Mouse (Mus musculus) macrophage (primary cell): Measurements from ENCODE around the gene Rgs3. TPM values are rescaled to one million over a fixed set of nuclear protein-coding genes. Genes with fewer than 3 reads are reported as not detected.

Experiments
- H3K27ac ChIP-seq: fragments of 350-480 bp; formaldehyde crosslinking; 2 replicates; pipeline ENCODE4 v1.9.0; 2021
- H3K36me3 ChIP-seq: fragments of 350-480 bp; formaldehyde crosslinking; 2 replicates; pipeline ENCODE4 v1.9.0; 2021; ENCODE audit errors: inconsistent target
- H3K4me3 ChIP-seq: fragments of 350-480 bp; formaldehyde crosslinking; 2 replicates; pipeline ENCODE4 v1.9.0; 2021; ENCODE audit errors: inconsistent target
- H3K79me2 ChIP-seq: fragments of 350-480 bp; formaldehyde crosslinking; 2 replicates; pipeline ENCODE4 v1.9.0; 2021; ENCODE audit errors: inconsistent target
- WGBS: methylation state at CpG from one replicate; pipeline ENCODE4 v1.1.7; 2026; ENCODE audit warnings: inconsistent platforms; ENCODE audit not compliant: missing documents; 5-methylcytosine and 5-hydroxymethylcytosine counted together
- polyA plus RNA-seq: library from polyadenylated mRNA; stranded (reverse); fragments of 250-400 nt; gene quantifications from 3 replicates; pipeline ENCODE4 v1.2.4, GENCODE M21; 2018; ENCODE audit warnings: inconsistent platforms

Rgs3 gene
- polyA plus RNA-seq, 1 experiment from 2014 or later: 17.4 TPM

DNA sequence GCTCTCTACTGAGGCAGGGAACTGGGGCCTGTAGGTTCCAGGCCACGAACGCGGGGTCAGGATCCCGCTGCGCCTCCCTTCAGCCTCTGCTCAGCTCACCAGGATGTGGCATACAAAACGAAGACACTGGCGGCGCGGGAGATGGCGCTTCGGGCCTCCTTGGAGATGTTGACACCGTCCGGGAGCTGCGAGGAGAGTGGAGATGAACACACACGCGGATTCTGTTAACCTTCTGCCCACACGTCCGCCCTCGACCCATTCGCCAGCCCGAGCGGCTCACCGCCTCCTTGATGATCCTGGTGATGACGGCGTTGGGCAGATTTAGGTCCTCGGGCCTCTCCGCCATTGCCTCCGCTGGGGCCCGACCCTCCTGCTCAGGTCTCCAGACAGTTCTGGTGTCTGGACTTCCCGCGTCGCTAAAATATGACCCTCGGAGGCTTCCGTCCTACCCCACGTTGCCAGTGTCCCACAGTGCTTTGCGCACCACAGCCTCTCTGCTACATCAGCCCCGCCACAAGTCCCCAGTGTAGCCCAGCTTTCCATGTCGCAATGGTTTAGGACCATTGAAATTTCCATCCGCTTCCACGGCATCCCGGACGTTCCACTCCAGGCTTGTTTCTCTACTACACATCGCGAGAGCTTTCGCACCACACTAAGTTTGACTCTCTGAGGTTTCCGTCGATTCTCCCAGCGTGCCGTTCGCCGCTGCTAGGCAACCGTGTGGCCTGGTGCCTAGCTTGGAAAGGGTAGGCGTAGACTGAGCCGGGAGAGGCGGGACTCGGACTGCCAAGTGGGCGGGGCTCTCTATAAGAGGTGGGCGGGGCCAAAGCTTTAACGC lies 34.8 kb upstream of the Rgs3 start, which contains the start of the genes Pole3 and 4933430I17Rik:
Pole3 (minus strand) TSS at position 418 of the 838 bp plus-strand sequence.
4933430I17Rik (plus strand) TSS at position 719 of the 838 bp plus-strand sequence.
- H3K4me3 ChIP-seq: peak within 1 kb of the TSS; percentile 94
- peaks cover 10% of the 10 kb centered on the region; the same call in 1 of the 2 replicates for H3K79me2 ChIP-seq
- WGBS: under 1% methylated on average over 59 of the region's 59 CpGs
- H3K36me3 ChIP-seq: no peaks in the 10 kb centered on the region
- H3K27ac ChIP-seq: peak within 1 kb of the TSS; percentile 94

DNA sequence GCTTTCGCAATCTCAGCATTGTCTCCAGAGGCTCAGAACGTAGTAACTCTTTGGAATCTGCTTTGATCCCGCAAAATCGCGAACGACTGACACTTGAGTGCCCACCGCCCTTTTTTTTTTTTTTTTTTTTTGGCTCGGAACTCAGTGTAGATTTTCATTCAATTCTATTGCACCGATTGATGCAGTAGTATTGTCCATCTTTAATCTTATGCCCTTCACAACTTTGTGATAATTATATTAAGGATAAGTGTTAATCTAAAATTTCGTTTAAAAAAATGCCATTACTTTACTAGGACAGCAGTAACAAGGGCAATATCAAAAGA lies 34.2 kb upstream of the Rgs3 start:
- Histone ChIP-seq H3K27ac (no peak overlapping the region; the same call in 1 of the 2 replicates), H3K79me2 (peaks cover 10% of the 10 kb centered on the region; the same call in 1 of the 2 replicates), H3K36me3 (no peaks in the 10 kb centered on the region), H3K4me3 (peak overlapping the region; percentile 94)
- WGBS: 2% methylated on average over 9 of the region's 10 CpGs

DNA sequence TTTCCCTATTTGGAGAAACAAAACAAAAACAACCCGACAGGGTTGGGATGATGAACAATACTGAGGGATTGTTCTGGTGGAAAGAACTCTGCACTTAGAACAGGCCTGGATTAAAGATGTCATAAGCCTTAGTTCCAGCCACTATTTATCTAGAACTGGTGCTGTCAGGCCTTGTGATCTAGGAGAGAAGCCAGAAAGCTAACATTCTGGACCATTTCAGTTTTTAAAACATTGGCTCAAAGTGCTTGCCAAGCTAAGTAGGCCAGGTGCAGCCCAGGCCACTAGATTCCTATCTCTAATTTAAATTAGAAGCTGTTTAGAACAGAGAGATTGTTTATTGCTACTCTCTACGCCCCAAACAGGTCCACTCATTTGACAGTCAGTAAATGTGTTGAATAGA lies 33.4 kb upstream of the Rgs3 start:
- Histone ChIP-seq H3K4me3 (no peak overlapping the region), H3K27ac (no peak overlapping the region), H3K36me3 (no peaks in the 10 kb centered on the region), H3K79me2 (peaks cover 10% of the 10 kb centered on the region; the same call in 1 of the 2 replicates)
- 88% methylated on average over 2 of the region's 2 CpGs for WGBS

DNA sequence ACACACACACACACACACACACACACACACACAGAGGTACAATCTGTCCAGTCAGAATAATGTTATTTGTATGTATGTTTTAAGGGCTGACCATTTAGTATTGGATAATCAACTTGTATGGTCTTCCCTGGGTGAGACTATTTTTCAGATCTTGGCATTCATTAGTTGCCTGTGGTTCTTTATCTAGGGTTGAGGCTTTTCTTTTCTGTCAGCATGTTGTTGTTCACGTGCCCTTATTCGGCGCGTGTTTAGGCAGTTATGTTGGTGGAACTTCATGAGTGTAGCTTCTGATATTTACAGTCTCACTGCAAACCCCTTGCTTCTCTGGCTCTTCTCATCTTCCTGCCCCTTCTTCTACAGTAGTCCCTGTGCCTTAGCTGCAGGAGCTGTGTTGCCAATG lies 32.0 kb upstream of the Rgs3 start:
- 68% methylated on average over 4 of the region's 4 CpGs for WGBS
- H3K4me3 ChIP-seq: no peak overlapping the region
- peaks cover 10% of the 10 kb centered on the region; the same call in 1 of the 2 replicates for H3K79me2 ChIP-seq
- H3K36me3 ChIP-seq: no peaks in the 10 kb centered on the region
- H3K27ac ChIP-seq: no peak overlapping the region

DNA sequence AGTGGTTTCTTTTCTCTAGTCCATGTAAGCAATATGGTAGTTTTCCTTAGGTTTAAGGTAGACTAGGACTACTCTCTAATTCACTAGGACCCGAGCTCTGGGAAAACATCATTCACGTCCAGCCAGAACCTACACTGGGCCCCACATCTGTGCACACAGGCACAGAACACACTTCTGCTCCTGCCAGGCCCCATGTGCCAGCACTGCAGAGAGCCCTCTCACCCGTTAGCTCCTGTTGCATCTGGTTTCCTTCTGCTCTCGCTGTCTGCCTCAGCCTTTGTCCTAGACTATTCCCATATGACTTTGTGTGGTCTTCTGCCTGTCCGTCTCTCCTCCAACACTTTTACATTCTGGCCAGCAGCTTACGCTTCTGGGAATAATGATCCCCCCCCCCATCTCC lies 25.9 kb upstream of the Rgs3 start:
- no peak overlapping the region for H3K4me3 ChIP-seq
- no peak overlapping the region for H3K27ac ChIP-seq
- no peaks in the 10 kb centered on the region for H3K36me3 ChIP-seq
- no peaks in the 10 kb centered on the region for H3K79me2 ChIP-seq
- WGBS: 92% methylated on average over 6 of the region's 6 CpGs

DNA sequence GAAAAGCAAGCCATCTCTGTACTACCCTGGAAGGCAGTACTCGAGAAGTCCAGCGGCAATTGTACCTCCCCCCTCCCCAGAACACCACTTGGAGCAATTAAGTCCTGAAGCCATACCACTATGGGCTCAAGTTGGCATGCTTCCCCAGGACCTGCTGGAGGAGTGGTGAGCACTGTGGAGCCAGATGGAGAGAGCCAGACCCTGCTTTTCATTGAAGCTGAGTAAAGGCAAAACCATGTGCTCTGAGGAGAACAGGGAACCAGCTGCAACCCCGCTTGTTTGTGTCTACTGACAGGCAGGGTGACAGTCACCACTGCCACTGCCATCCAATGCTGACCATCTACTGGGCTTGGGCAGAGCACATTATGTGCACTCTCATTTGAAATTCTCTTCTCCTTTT lies 17.8 kb upstream of the Rgs3 start:
- Histone ChIP-seq H3K36me3 (no peaks in the 10 kb centered on the region), H3K4me3 (no peak overlapping the region), H3K79me2 (no peaks in the 10 kb centered on the region), H3K27ac (no peak overlapping the region)
- WGBS: 95% methylated on average over 3 of the region's 3 CpGs

DNA sequence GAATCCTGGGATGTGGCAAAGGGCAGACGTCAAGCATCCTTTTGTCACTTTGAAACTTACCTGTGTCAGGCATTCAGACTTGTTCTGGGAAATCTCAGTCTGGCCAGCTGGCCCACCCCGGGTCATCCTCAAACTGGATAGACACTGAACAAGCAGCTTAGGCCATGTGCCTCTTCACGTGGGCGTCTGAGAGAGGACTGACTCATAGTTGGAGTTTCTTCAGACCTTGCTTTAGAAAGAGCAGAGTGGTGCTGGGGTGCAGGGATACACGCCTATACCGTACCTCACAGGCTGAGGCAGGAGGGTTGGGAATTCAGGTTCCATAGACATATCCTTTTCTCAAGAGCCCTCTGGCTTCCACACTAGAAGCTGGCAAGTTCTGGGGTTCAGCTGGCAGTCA lies 15.9 kb upstream of the Rgs3 start:
- no peak overlapping the region for H3K27ac ChIP-seq
- no peaks in the 10 kb centered on the region for H3K79me2 ChIP-seq
- no peaks in the 10 kb centered on the region for H3K36me3 ChIP-seq
- H3K4me3 ChIP-seq: no peak overlapping the region
- WGBS: 98% methylated on average over 6 of the region's 6 CpGs

DNA sequence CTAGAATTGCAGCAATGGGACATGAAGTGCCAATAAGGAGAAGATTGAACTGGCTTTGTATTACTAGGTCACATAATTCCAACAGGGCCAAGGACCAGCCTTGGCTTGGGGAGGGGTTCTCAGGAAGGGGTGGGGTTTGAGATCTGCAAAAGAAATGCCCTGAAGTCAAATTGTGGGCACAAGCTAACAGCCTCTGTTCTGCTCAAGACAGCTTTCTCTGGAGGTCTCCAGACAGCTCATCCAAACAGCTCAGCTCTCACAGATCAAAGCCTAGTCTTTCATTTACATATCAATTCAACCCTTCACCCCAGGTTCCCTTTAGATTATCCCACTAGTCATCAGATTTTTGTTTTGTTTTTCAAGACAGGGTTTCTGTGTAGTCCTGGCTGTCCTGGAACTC lies 14.8 kb upstream of the Rgs3 start:
- Histone ChIP-seq H3K4me3 (no peak overlapping the region), H3K36me3 (no peaks in the 10 kb centered on the region), H3K27ac (no peak overlapping the region), H3K79me2 (no peaks in the 10 kb centered on the region)

DNA sequence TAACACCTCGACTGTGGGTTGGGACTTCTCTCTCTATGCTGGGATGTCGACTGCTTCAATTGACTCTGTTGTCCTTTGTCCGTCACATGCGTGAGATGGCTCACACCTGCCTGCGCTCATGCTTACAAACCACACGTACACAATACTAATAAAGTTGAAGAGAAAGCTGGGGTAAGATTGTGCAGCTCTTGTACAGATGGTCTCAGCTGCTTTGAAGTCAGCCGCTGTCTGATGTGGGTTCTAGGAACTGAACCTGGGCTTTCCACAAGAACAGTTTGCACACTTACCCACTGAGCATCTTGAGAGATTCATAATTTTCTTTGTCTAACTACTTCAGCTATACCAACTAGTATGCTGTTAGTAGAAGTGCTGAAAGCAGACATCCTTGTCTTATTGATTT lies 7.7 kb upstream of the Rgs3 start:
- H3K4me3 ChIP-seq: no peak overlapping the region
- H3K79me2 ChIP-seq: no peaks in the 10 kb centered on the region
- H3K36me3 ChIP-seq: no peaks in the 10 kb centered on the region
- WGBS: 99% methylated on average over 7 of the region's 7 CpGs
- H3K27ac ChIP-seq: no peak overlapping the region

DNA sequence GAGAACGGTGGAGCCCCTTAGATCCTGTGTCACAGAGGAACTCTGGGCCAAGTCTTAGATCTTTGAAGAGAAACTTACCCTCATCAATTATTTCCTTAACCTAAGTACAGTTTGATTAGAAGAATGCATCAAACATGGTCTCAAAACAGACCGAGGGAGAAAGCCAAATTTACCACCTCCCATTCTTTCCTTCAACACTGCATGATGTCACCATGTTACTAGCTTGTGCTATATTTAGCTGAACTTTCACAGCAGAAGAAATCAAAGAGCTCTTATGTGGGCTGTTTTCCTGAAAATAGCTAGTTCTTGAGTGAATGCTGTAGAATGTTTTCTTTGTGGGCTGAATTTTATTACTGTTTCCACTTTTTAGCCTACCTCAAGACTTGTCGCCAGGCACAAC lies 2.2 kb upstream of the Rgs3 start:
- no peaks in the 10 kb centered on the region for H3K36me3 ChIP-seq
- H3K27ac ChIP-seq: no peak overlapping the region
- H3K79me2 ChIP-seq: no peaks in the 10 kb centered on the region
- no peak overlapping the region for H3K4me3 ChIP-seq
- 56% methylated on average over 3 of the region's 3 CpGs for WGBS

DNA sequence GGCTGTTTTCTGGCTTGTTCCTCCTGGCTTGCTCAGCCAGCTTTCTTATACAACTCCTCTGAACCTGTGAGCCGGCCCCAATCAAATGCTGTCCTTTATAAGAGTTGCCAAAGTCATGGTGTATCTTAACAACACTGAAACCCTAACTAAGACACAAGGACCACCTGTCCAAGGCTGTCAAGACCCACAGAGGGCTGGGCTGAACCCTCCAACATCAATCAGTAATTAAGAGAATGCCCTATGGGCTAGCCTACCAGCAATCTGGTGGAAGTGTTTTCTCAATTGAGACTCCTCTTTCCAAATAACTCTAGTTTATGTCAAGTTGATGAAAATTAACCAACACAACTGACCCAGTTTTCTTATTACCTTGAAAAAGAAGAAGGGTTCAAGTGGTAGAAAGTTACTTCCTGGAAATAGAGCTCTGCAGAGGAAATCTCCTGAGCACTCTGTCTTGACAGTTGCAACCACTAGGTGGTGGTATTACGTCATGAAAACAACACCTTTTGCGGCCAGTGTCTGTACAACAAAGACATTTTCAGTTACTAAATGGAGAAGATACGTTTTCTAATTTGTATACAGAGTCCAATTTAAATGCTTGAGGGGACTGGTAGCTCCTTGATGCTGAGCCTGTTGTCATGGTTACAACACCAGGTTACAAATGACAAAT lies 1.4 kb downstream of the Rgs3 start:
- no peaks in the 10 kb centered on the region for H3K36me3 ChIP-seq
- no peak overlapping the region for H3K4me3 ChIP-seq
- H3K79me2 ChIP-seq: no peaks in the 10 kb centered on the region
- WGBS: 25% methylated on average over 4 of the region's 4 CpGs
- H3K27ac ChIP-seq: no peak overlapping the region

DNA sequence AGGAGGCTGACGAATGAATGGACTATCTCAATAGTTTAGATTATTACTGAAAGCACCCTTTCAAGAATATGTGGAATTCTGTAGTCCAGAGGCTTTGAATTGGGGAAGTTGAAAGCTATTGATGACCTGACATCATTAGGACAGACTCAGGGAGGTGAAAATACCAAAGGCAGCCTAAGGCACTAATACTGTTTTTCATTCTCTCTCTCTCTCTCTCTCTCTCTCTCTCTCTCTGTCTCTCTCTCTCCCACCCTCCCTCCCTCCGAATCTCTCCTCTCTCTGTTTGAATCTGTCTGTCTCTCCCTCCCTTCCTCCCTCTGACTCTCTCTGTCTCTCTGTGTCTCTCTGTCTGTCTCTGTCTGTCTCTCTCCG lies 2.0 kb downstream of the Rgs3 start:
- Histone ChIP-seq H3K79me2 (no peaks in the 10 kb centered on the region), H3K36me3 (no peaks in the 10 kb centered on the region), H3K27ac (no peak overlapping the region), H3K4me3 (no peak overlapping the region)
- 47% methylated on average over 2 of the region's 3 CpGs for WGBS

DNA sequence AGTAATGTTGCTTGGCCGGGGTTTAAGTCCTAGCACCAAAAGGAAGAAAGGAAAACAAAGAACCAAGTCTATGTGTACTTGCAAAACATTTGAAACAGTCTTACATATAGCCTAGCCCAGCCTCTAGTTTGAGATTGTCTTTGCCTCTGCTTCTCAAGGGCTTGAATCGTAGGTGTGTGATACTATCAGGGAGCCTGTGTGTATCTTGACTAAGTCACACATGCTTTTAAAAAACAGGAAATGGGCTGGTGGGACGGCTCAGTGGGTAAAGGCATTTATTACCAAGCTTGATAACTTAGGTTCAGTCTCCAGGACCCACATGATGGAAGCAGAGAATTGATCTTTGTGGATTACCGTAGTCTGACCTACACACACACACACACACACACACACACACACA lies 2.4 kb downstream of the Rgs3 start:
- Histone ChIP-seq H3K4me3 (no peak overlapping the region), H3K27ac (no peak overlapping the region), H3K36me3 (no peaks in the 10 kb centered on the region), H3K79me2 (no peaks in the 10 kb centered on the region)
- 46% methylated on average over 3 of the region's 4 CpGs for WGBS

DNA sequence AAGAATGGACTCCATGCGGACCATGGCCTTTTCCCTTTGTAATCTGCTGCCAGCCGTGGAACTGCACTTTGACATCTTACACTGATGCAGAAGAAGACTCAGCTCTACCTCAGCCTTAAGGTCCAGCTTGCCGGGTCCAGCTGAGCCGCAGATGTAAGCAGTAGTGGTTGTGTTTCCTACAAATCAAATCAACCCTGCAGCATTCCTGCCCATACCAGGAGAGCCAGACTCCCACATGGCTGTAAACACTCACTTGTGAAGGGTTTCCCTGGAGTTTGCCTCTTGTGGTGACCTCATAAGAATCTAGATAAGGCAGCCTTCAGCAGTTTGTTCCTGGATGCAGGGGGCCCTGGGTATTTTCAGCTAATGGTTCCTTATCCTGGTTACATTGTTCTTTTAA lies 6.9 kb downstream of the Rgs3 start:
- WGBS: 92% methylated on average over 4 of the region's 4 CpGs
- no peak overlapping the region for H3K4me3 ChIP-seq
- no peaks in the 10 kb centered on the region for H3K36me3 ChIP-seq
- H3K79me2 ChIP-seq: no peaks in the 10 kb centered on the region
- H3K27ac ChIP-seq: no peak overlapping the region

DNA sequence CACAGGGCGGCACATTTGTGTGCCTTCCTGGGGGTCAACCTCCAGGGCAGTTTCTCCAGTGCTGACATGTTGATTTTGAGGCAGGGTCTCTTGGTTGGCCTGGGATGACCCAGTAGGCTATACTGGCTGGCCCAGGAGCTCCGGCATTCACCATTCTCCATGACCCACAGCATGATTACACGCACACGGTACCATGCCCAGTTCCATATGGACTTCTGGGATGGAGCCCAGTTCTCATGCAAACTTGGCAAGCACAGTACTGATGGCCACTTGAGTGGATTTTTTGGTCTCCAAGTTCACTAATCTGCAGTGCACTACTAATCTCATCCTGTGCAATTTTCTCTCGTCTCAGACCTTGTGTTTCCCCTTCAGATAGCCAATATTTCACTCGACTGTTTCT lies 8.0 kb downstream of the Rgs3 start:
- WGBS: 92% methylated on average over 6 of the region's 6 CpGs

More for the DNA sequence above, 8.0 kb downstream of the Rgs3 start:
- Histone ChIP-seq H3K36me3 (no peaks in the 10 kb centered on the region), H3K4me3 (no peak overlapping the region), H3K27ac (no peak overlapping the region), H3K79me2 (no peaks in the 10 kb centered on the region)
